Mouse (Mus musculus): ENCODE data around the gene St6gal1. TPM values are rescaled to one million over a fixed set of nuclear protein-coding genes. Genes with fewer than 3 reads are reported as not detected.

Gene St6gal1
- polyA plus RNA-seq, 1 experiment from 2014 or later, result 7.7 TPM

DNA sequence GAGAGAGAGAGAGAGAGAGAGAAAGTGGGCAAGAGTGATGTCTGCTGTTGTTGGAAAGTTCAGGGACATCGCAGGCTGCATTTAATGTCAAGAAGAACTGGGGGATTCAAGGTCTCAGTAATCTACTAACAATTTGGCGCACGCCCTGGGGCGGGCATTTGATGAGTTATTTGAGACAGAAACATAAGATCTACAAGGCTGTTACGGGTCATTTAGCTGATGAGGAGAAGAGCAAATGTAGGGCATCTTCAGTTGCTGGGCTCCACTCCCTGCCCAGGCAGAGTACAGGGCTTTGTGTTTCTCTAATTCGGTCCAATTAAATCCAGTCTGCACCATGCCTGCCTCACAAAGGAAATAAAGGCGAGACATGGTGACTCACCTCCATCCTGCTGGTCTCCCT lies 19.9 kb downstream of the St6gal1 start:
- no peak for TF ChIP-seq EP300 (optimal IDR thresholded peaks at IDR 0.05)
- TF ChIP-seq CTCF (IDR thresholded peaks at IDR 0.05; ENCODE audit: low read depth), result no peak
- Histone ChIP-seq H3K36me3 (ENCODE audit: control insufficient read depth, insufficient read depth, low read length) (no peaks in the 10 kb centered on the region), H3K4me3 (ENCODE audit: low read depth, low read length) (no peak overlapping the region), H3K4me2 (replicated peaks; ENCODE audit: low read depth) (no peak overlapping the region), H3K4me1 (replicated peaks; ENCODE audit: control insufficient read depth, insufficient read depth) (peaks cover 5% of the 10 kb centered on the region), H3K27me3 (ENCODE audit: control insufficient read depth, insufficient read depth, low read length) (no peaks in the 10 kb centered on the region), H3K27ac (replicated peaks) (no peak overlapping the region), H3K9ac (ENCODE audit: low read length) (no peak overlapping the region), H3K9me3 (ENCODE audit: control insufficient read depth, low read length) (no peaks in the 10 kb centered on the region)
- DNase-seq (ENCODE audit: low spot score), result no peak
- ATAC-seq (ENCODE audit: low FRiP score, low TSS enrichment), result no peak
- WGBS, result 87% methylated on average over 7 of the region's 7 CpGs

DNA sequence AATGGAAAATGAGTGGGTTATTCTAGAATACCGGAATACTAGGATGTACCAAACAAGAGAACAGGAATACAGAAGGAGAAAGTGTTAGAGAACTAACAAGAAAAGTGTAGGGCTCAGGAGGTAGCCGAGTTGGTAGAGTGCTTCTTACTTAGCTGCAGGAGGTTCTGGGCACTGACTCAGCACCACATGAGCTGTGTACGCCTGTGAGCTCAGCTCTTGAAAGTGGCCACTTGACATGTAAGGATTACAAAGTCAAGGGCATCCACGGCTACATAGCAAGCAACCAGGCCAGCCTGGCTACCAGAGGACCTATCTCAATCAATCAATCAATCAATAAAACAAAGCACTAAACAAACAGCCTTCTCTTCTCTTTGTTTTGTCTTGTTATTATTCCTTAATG lies 24.7 kb downstream of the St6gal1 start:
- no peak overlapping the region for H3K4me2 ChIP-seq (replicated peaks; ENCODE audit: low read depth)
- H3K4me3 ChIP-seq (ENCODE audit: low read depth, low read length), result no peak overlapping the region
- no peak overlapping the region for H3K9ac ChIP-seq (ENCODE audit: low read length)
- H3K27me3 ChIP-seq (ENCODE audit: control insufficient read depth, insufficient read depth, low read length), result no peaks in the 10 kb centered on the region
- DNase-seq (ENCODE audit: low spot score), result no peak
- H3K9me3 ChIP-seq (ENCODE audit: control insufficient read depth, low read length), result no peaks in the 10 kb centered on the region
- no peaks in the 10 kb centered on the region for H3K4me1 ChIP-seq (replicated peaks; ENCODE audit: control insufficient read depth, insufficient read depth)
- whole genome bisulfite sequencing, result 71% methylated on average over 4 of the region's 4 CpGs
- ATAC-seq (ENCODE audit: low FRiP score, low TSS enrichment), result no peak
- no peak for TF ChIP-seq CTCF (IDR thresholded peaks at IDR 0.05; ENCODE audit: low read depth)
- no peak for TF ChIP-seq EP300 (optimal IDR thresholded peaks at IDR 0.05)
- H3K27ac ChIP-seq (replicated peaks), result no peak overlapping the region
- no peaks in the 10 kb centered on the region for H3K36me3 ChIP-seq (ENCODE audit: control insufficient read depth, insufficient read depth, low read length)

DNA sequence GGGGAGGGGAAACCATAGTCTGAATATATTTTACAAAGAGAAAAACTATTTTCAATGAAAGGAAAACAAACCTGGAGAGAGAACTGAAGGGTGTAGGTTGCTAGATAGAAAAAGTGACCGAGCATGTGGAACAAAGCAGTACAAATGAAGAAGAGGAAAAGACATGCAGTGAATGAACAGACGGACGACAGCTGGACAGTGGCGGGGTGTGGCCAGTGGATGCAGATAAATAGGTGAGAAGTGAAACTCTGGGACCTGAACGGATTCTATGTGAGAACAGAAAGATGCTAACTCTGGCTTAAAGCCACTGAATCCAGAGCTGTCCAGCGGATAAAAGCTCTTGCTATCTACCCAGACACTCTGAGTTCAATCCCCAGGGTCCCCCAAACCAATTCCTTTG lies 25.2 kb downstream of the St6gal1 start:
- no peak overlapping the region for H3K27ac ChIP-seq (replicated peaks)
- DNase-seq (ENCODE audit: low spot score) (no peak), ATAC-seq (ENCODE audit: low FRiP score, low TSS enrichment) (no peak)
- no peaks in the 10 kb centered on the region for H3K4me1 ChIP-seq (replicated peaks; ENCODE audit: control insufficient read depth, insufficient read depth)
- no peaks in the 10 kb centered on the region for H3K36me3 ChIP-seq (ENCODE audit: control insufficient read depth, insufficient read depth, low read length)
- H3K4me3 ChIP-seq (ENCODE audit: low read depth, low read length), result no peak overlapping the region
- no peak overlapping the region for H3K9ac ChIP-seq (ENCODE audit: low read length)
- no peak overlapping the region for H3K4me2 ChIP-seq (replicated peaks; ENCODE audit: low read depth)
- TF ChIP-seq CTCF (IDR thresholded peaks at IDR 0.05; ENCODE audit: low read depth), result no peak
- no peak for TF ChIP-seq EP300 (optimal IDR thresholded peaks at IDR 0.05)
- WGBS, result 62% methylated on average over 6 of the region's 6 CpGs
- H3K9me3 ChIP-seq (ENCODE audit: control insufficient read depth, low read length), result no peaks in the 10 kb centered on the region
- H3K27me3 ChIP-seq (ENCODE audit: control insufficient read depth, insufficient read depth, low read length), result no peaks in the 10 kb centered on the region

DNA sequence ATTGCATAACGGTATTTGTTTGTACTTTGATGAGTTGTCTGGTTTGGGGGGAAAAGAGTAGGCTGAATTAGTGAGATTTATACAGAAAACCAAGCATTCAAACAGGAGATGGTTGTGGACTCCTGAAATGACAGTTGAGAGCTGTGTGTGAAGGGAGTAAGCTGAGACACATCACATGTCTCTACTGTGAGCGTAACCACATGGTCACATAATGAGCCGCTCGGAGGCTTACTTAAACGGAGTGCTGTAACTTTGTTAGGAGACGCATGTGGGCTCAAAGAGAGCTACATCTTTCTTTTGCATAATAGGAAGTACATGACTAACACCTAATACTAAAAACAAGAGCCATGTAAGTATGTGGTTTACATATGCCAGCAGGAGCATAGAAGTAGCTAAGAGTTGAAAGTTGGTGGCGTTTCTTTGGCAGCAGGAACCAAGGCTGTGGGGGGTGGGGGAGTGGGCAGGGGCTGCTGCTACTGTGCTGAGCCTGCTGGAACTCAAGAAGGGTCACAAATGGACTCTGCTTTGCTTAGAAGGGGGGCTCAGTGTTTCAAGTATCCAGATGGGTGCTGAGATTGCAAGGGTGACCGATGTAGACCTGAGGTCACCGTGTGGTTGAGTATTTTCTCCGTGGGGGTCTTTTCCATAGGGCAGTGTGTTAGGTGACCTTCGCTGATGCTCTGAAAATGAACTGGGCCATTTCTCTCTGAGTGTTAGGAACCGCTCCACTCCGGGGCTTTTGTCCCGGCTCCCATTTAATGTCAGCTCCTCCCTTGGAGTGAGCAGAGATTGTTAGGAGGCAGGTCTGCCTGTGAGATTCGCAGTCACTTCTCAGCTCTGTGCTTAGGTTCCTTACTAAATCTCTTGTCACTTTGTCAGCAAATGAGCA lies 26.3 kb downstream of the St6gal1 start:
- no peak for TF ChIP-seq CTCF (IDR thresholded peaks at IDR 0.05; ENCODE audit: low read depth)
- TF ChIP-seq EP300 (optimal IDR thresholded peaks at IDR 0.05), result no peak
- no peaks in the 10 kb centered on the region for H3K4me1 ChIP-seq (replicated peaks; ENCODE audit: control insufficient read depth, insufficient read depth)
- DNase-seq (ENCODE audit: low spot score) (no peak), ATAC-seq (ENCODE audit: low FRiP score, low TSS enrichment) (peak; percentile 66; the same call in 1 of the 2 replicates)
- WGBS, result 37% methylated on average over 15 of the region's 15 CpGs
- H3K4me2 ChIP-seq (replicated peaks; ENCODE audit: low read depth), result no peak overlapping the region
- no peak overlapping the region for H3K9ac ChIP-seq (ENCODE audit: low read length)
- no peaks in the 10 kb centered on the region for H3K27me3 ChIP-seq (ENCODE audit: control insufficient read depth, insufficient read depth, low read length)
- H3K9me3 ChIP-seq (ENCODE audit: control insufficient read depth, low read length), result no peaks in the 10 kb centered on the region
- no peak overlapping the region for H3K4me3 ChIP-seq (ENCODE audit: low read depth, low read length)
- no peak overlapping the region for H3K27ac ChIP-seq (replicated peaks)
- H3K36me3 ChIP-seq (ENCODE audit: control insufficient read depth, insufficient read depth, low read length), result no peaks in the 10 kb centered on the region

DNA sequence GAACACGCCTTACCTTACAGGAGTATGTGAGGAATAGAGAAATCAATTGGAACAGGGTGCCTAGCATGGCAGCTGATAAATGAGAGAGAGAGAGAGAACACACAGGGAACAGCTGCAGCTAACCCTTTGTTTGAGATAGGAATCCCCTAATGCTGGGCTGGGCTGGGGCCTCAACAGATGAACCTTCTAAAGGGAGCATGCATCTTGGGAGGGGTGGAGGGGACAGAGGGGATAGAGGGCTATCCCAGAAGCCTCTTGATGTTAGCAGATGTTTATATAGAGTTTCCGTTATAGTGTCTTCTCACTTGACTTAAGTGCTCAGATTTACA lies 26.9 kb downstream of the St6gal1 start:
- 64% methylated on average over 2 of the region's 2 CpGs for WGBS
- Histone ChIP-seq H3K9ac (ENCODE audit: low read length) (no peak overlapping the region), H3K4me1 (replicated peaks; ENCODE audit: control insufficient read depth, insufficient read depth) (no peaks in the 10 kb centered on the region), H3K36me3 (ENCODE audit: control insufficient read depth, insufficient read depth, low read length) (no peaks in the 10 kb centered on the region), H3K4me3 (ENCODE audit: low read depth, low read length) (no peak overlapping the region), H3K9me3 (ENCODE audit: control insufficient read depth, low read length) (no peaks in the 10 kb centered on the region), H3K27me3 (ENCODE audit: control insufficient read depth, insufficient read depth, low read length) (no peaks in the 10 kb centered on the region), H3K4me2 (replicated peaks; ENCODE audit: low read depth) (no peak overlapping the region), H3K27ac (replicated peaks) (no peak overlapping the region)
- ATAC-seq (ENCODE audit: low FRiP score, low TSS enrichment), result no peak
- TF ChIP-seq CTCF (IDR thresholded peaks at IDR 0.05; ENCODE audit: low read depth) (no peak), EP300 (optimal IDR thresholded peaks at IDR 0.05) (no peak)
- no peak for DNase-seq (ENCODE audit: low spot score)

DNA sequence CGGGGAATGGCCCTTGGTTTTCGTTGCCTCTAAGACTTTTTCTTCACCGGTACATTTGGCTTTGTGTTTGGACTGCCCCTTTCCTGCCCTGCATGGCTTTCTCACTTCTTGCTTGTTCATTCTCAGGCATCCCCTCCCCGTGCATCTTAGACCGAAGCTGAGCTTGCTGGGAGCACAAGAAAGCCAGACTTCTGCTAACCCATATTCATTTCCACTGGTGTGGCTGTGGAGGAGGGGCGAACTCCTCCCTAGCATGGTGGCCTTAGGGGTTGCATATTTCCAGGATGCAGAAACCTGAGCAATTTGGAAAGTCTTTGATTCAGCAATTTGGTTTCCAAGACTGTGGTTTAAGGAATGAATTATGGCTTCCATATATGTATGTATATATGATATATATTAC lies 29.1 kb downstream of the St6gal1 start:
- no peaks in the 10 kb centered on the region for H3K9me3 ChIP-seq (ENCODE audit: control insufficient read depth, low read length)
- 64% methylated on average over 6 of the region's 6 CpGs for WGBS
- H3K27ac ChIP-seq (replicated peaks), result no peak overlapping the region
- TF ChIP-seq EP300 (optimal IDR thresholded peaks at IDR 0.05), result no peak
- no peak for TF ChIP-seq CTCF (IDR thresholded peaks at IDR 0.05; ENCODE audit: low read depth)
- no peaks in the 10 kb centered on the region for H3K4me1 ChIP-seq (replicated peaks; ENCODE audit: control insufficient read depth, insufficient read depth)
- no peaks in the 10 kb centered on the region for H3K27me3 ChIP-seq (ENCODE audit: control insufficient read depth, insufficient read depth, low read length)
- H3K4me3 ChIP-seq (ENCODE audit: low read depth, low read length), result no peak overlapping the region
- no peak for ATAC-seq (ENCODE audit: low FRiP score, low TSS enrichment)
- no peaks in the 10 kb centered on the region for H3K36me3 ChIP-seq (ENCODE audit: control insufficient read depth, insufficient read depth, low read length)
- no peak overlapping the region for H3K9ac ChIP-seq (ENCODE audit: low read length)
- H3K4me2 ChIP-seq (replicated peaks; ENCODE audit: low read depth), result no peak overlapping the region
- DNase-seq (ENCODE audit: low spot score), result no peak

All from stomach, postnatal 0 days (tissue).